Mouse (Mus musculus): Measurements from ENCODE around the gene Ntrk3.

Gene Ntrk3

GRCm38 (mm10) chr7:78720989-78721816 is 16.6 kb downstream of the Ntrk3 start:
- no peak for DNase-seq (ENCODE audit: low spot score in 2 of 2)

- DNase-seq (ENCODE audit: low spot score in 2 of 2) = no peak
These were observed 17.9 kb downstream of the Ntrk3 start for GRCm38 (mm10) chr7:78719795-78720460.

GRCm38 (mm10) chr7:78719117-78719516 is 18.7 kb downstream of the Ntrk3 start:
- peak in 1 of 2 experiments; percentile 17 for DNase-seq (ENCODE audit: low spot score in 2 of 2)

- DNase-seq (ENCODE audit: low spot score in 2 of 2) = no peak
These were observed 19.6 kb downstream of the Ntrk3 start for GRCm38 (mm10) chr7:78718191-78718609.

- no peak for DNase-seq (ENCODE audit: low spot score in 2 of 2)
These were observed 30.1 kb downstream of the Ntrk3 start for GRCm38 (mm10) chr7:78707708-78708107.

GRCm38 (mm10) chr7:78707122-78707521 is 30.7 kb downstream of the Ntrk3 start:
- no peak for DNase-seq (ENCODE audit: low spot score in 2 of 2)

GRCm38 (mm10) chr7:78702676-78703075 is 35.1 kb downstream of the Ntrk3 start:
- DNase-seq (ENCODE audit: low spot score in 2 of 2) = no peak

- DNase-seq (ENCODE audit: low spot score in 2 of 2) = no peak
These were observed 42.6 kb downstream of the Ntrk3 start for GRCm38 (mm10) chr7:78695200-78695599.

GRCm38 (mm10) chr7:78693148-78693547 is 44.7 kb downstream of the Ntrk3 start:
- DNase-seq (ENCODE audit: low spot score in 2 of 2) = no peak

- DNase-seq (ENCODE audit: low spot score in 2 of 2) = no peak
These were observed 46.9 kb downstream of the Ntrk3 start for GRCm38 (mm10) chr7:78690956-78691355.

- DNase-seq (ENCODE audit: low spot score in 2 of 2) = no peak
These were observed 52.9 kb downstream of the Ntrk3 start for GRCm38 (mm10) chr7:78684943-78685342.

- no peak for DNase-seq (ENCODE audit: low spot score in 2 of 2)
These were observed 56.9 kb downstream of the Ntrk3 start for GRCm38 (mm10) chr7:78680871-78681270.

- DNase-seq (ENCODE audit: low spot score in 2 of 2) = no peak
These were observed 68.4 kb downstream of the Ntrk3 start for GRCm38 (mm10) chr7:78669407-78669806.

- DNase-seq (ENCODE audit: low spot score in 2 of 2) = no peak
These were observed 68.9 kb downstream of the Ntrk3 start for GRCm38 (mm10) chr7:78668916-78669315.

GRCm38 (mm10) chr7:78668003-78668635 is 69.7 kb downstream of the Ntrk3 start:
- no peak for DNase-seq (ENCODE audit: low spot score in 2 of 2)

GRCm38 (mm10) chr7:78660832-78661231 is 77.0 kb downstream of the Ntrk3 start:
- DNase-seq (ENCODE audit: low spot score in 2 of 2) = peak in 1 of 2 experiments; percentile 46

GRCm38 (mm10) chr7:78659846-78660245 is 78.0 kb downstream of the Ntrk3 start:
- DNase-seq (ENCODE audit: low spot score in 2 of 2) = no peak

- DNase-seq (ENCODE audit: low spot score in 2 of 2) = no peak
These were observed 79.8 kb downstream of the Ntrk3 start for GRCm38 (mm10) chr7:78658026-78658425.

- DNase-seq (ENCODE audit: low spot score in 2 of 2) = no peak
These were observed 81.6 kb downstream of the Ntrk3 start for GRCm38 (mm10) chr7:78656181-78656580.

- no peak for DNase-seq (ENCODE audit: low spot score in 2 of 2)
These were observed 84.1 kb downstream of the Ntrk3 start for GRCm38 (mm10) chr7:78653686-78654085.

GRCm38 (mm10) chr7:78652296-78652695 is 85.5 kb downstream of the Ntrk3 start:
- no peak for DNase-seq (ENCODE audit: low spot score in 2 of 2)

- DNase-seq (ENCODE audit: low spot score in 2 of 2) = no peak
These were observed 86.3 kb downstream of the Ntrk3 start for GRCm38 (mm10) chr7:78651540-78651939.

- no peak for DNase-seq (ENCODE audit: low spot score in 2 of 2)
These were observed 94.1 kb downstream of the Ntrk3 start for GRCm38 (mm10) chr7:78643667-78644066.
